Mouse (Mus musculus) kidney, adult 8-10 months (tissue): ENCODE results near the gene Troap.

ENCODE experiments used
- DNase-seq, 2 experiments: peaks; one replicate each; pipeline ENCODE4 v3.0.0; 2022

Troap gene

GRCm38 (mm10) chr15:99087253-99088075 is 13.1 kb downstream of the Troap start, which contains the start of gene C1ql4:
Gene C1ql4, minus strand, starts transcription at chr15:99087817.
- no peak for DNase-seq

- peak; percentile 56 to 78 for DNase-seq
These were observed 13.9 kb downstream of the Troap start for GRCm38 (mm10) chr15:99088292-99088691.

- DNase-seq: no peak
These were observed 14.7 kb downstream of the Troap start for GRCm38 (mm10) chr15:99089069-99089468.

GRCm38 (mm10) chr15:99092870-99093269 is 18.5 kb downstream of the Troap start, which contains the start of gene Dnajc22:
Gene Dnajc22, plus strand, starts transcription at chr15:99093170.
- DNase-seq: no peak

GRCm38 (mm10) chr15:99093291-99094258 is 19.2 kb downstream of the Troap start:
- no peak for DNase-seq

- DNase-seq: no peak
These were observed 20.4 kb downstream of the Troap start for GRCm38 (mm10) chr15:99094631-99095270.

GRCm38 (mm10) chr15:99095356-99095755 is 21.0 kb downstream of the Troap start:
- DNase-seq: no peak

GRCm38 (mm10) chr15:99096061-99096793 is 21.9 kb downstream of the Troap start:
- DNase-seq: no peak

GRCm38 (mm10) chr15:99096831-99097500 is 22.6 kb downstream of the Troap start:
- DNase-seq: peak in 1 of 2 experiments; percentile 50

GRCm38 (mm10) chr15:99097840-99098492 is 23.6 kb downstream of the Troap start:
- peak in 1 of 2 experiments; percentile 47 for DNase-seq

GRCm38 (mm10) chr15:99098493-99098861 is 24.1 kb downstream of the Troap start:
- DNase-seq: no peak

GRCm38 (mm10) chr15:99099139-99099556 is 24.8 kb downstream of the Troap start:
- peak; percentile 91 to 93 for DNase-seq

- DNase-seq: no peak
These were observed 25.6 kb downstream of the Troap start for GRCm38 (mm10) chr15:99099984-99100383.

- DNase-seq: no peak
These were observed 30.9 kb downstream of the Troap start for GRCm38 (mm10) chr15:99105238-99105637.

- DNase-seq: no peak
These were observed 33.5 kb downstream of the Troap start for GRCm38 (mm10) chr15:99107866-99108265.

- no peak for DNase-seq
These were observed 36.8 kb downstream of the Troap start for GRCm38 (mm10) chr15:99111139-99111538.

GRCm38 (mm10) chr15:99111809-99112208 is 37.4 kb downstream of the Troap start:
- DNase-seq: no peak

- no peak for DNase-seq
These were observed 38.5 kb downstream of the Troap start for GRCm38 (mm10) chr15:99112843-99113395.

GRCm38 (mm10) chr15:99113396-99113975 is 39.1 kb downstream of the Troap start:
- no peak for DNase-seq
